Mouse (Mus musculus): ENCODE results near the gene Cdipt.

GRCm38 (mm10) chr7:127016971-127017949 lies 41.5 kb downstream of the Cdipt start, which contains the start of gene Pagr1a:
- peak; percentile 55; the same call in 1 of the 2 replicates for TF ChIP-seq CTCF (IDR thresholded peaks at IDR 0.05; ENCODE audit: borderline replicate concordance, insufficient read depth, low read length)
- TF ChIP-seq POLR2A (IDR thresholded peaks at IDR 0.05; ENCODE audit: low read depth, low read length): peak; percentile 76
